Mouse (Mus musculus) MEL (cell line): ENCODE results near the gene Rfx5.
A peak's percentile ranks its signal among the peaks of the same experiment; 100 is the strongest.
"Not testable (repeated sequence)": the region's sequence is repeated elsewhere in the genome, so short reads cannot be mapped to it uniquely, and the experiment has no call there.

Experiments used
- CTCF ChIP-seq, 3 experiments: IDR thresholded peaks in 2 of 3; conservative IDR thresholded peaks in 1 of 3; 2 replicates each; pipeline ENCODE4 v1.5.1; 2011 to 2012; ENCODE audit warnings: low read length in 3 of 3, low read depth in 2 of 3, mild to moderate bottlenecking in 2 of 3, improper control_type of control experiment in 1 of 3, inconsistent platforms in 1 of 3, mixed read lengths in 1 of 3, moderate library complexity in 1 of 3; ENCODE audit not compliant: control insufficient read depth in 1 of 3, insufficient read depth in 1 of 3, poor library complexity in 1 of 3, severe bottlenecking in 1 of 3
- GABPA ChIP-seq: IDR thresholded peaks from 2 replicates; pipeline ENCODE4 v1.6.1; 2012; ENCODE audit warnings: low read depth, mild to moderate bottlenecking, inconsistent platforms, low read length, improper control_type of control experiment, moderate library complexity
- GATA1 ChIP-seq: IDR thresholded peaks from 2 replicates; pipeline ENCODE4 v1.6.1; 2011; ENCODE audit warnings: low read depth, low read length, improper control_type of control experiment
- HCFC1 ChIP-seq: IDR thresholded peaks from 2 replicates; pipeline ENCODE4 v1.6.1; 2012; ENCODE audit warnings: low read depth, mild to moderate bottlenecking, inconsistent platforms, low read length, improper control_type of control experiment, moderate library complexity
- MAZ ChIP-seq: IDR thresholded peaks from 2 replicates; pipeline ENCODE4 v1.6.1; 2012; ENCODE audit warnings: low read depth, mild to moderate bottlenecking, inconsistent platforms, low read length, improper control_type of control experiment
- NRF1 ChIP-seq: IDR thresholded peaks from 2 replicates; pipeline ENCODE4 v1.6.1; 2014; ENCODE audit warnings: low read depth, mild to moderate bottlenecking, inconsistent platforms, low read length, improper control_type of control experiment, moderate library complexity; ENCODE audit not compliant: poor library complexity, insufficient read depth, severe bottlenecking
- POLR2A ChIP-seq, 2 experiments: IDR thresholded peaks; 2 replicates each; pipeline ENCODE4 v1.6.1; 2011 to 2012; ENCODE audit warnings: low read length in 2 of 2, mild to moderate bottlenecking in 2 of 2, control low read depth in 1 of 2, improper control_type of control experiment in 1 of 2, low read depth in 1 of 2, moderate library complexity in 1 of 2; ENCODE audit not compliant: control insufficient read depth in 1 of 2, insufficient read depth in 1 of 2, poor library complexity in 1 of 2
- USF2 ChIP-seq, 2 experiments: IDR thresholded peaks; 2 replicates each; pipeline ENCODE4 v1.6.1; 2011 to 2012; ENCODE audit warnings: improper control_type of control experiment in 2 of 2, low read length in 2 of 2, borderline replicate concordance in 1 of 2, inconsistent platforms in 1 of 2, low read depth in 1 of 2, mild to moderate bottlenecking in 1 of 2; ENCODE audit not compliant: insufficient read depth in 1 of 2

GRCm38 (mm10) chr3:94904759-94905158 is 49.1 kb upstream of the Rfx5 start:
- TF ChIP-seq POLR2A (IDR thresholded peaks at IDR 0.05; ENCODE audit: control insufficient read depth in 1 of 2, insufficient read depth in 1 of 2, low read depth in 1 of 2, low read length in 2 of 2, poor library complexity in 1 of 2); GABPA; MAZ; USF2 (IDR thresholded peaks at IDR 0.05; ENCODE audit: borderline replicate concordance in 1 of 2, insufficient read depth in 1 of 2, low read depth in 1 of 2, low read length in 2 of 2); GATA1; HCFC1; NRF1: not testable (repeated sequence)
- TF ChIP-seq CTCF (IDR thresholded peaks at IDR 0.05 in 2 of 3, conservative IDR thresholded peaks at IDR 0.05 in 1 of 3; ENCODE audit: control insufficient read depth in 1 of 3, insufficient read depth in 1 of 3, low read depth in 2 of 3, low read length in 3 of 3, poor library complexity in 1 of 3, severe bottlenecking in 1 of 3) = peak in 2 of 3 experiments; percentile 1 to 53; a peak in 2 of 6 replicates
